Mouse (Mus musculus) ES-Bruce4 (cell line): ENCODE measurements around the gene Actn2. TPM values are rescaled to one million over a fixed set of nuclear protein-coding genes. Genes with fewer than 3 reads are reported as not detected.

Source experiments
- H3K27ac ChIP-seq: 2 replicates; pipeline ENCODE4 v1.5.1; 2012; ENCODE audit warnings: low read length, inconsistent platforms; ENCODE audit not compliant: insufficient read depth
- H3K27me3 ChIP-seq: 2 replicates; pipeline ENCODE4 v1.6.1; 2012; ENCODE audit warnings: mild to moderate bottlenecking, low read length, inconsistent platforms; ENCODE audit not compliant: control insufficient read depth, poor library complexity, insufficient read depth, severe bottlenecking
- H3K36me3 ChIP-seq: 2 replicates; pipeline ENCODE4 v1.6.1; 2012; ENCODE audit warnings: inconsistent platforms, mild to moderate bottlenecking, low read length, moderate library complexity; ENCODE audit not compliant: control insufficient read depth, poor library complexity, insufficient read depth, severe bottlenecking
- H3K4me1 ChIP-seq: one replicate; pipeline ENCODE4 v1.8.1; 2011; ENCODE audit warnings: low read length; ENCODE audit not compliant: control insufficient read depth, insufficient read depth
- H3K4me3 ChIP-seq: 2 replicates; pipeline ENCODE4 v1.5.1; 2011; ENCODE audit warnings: low read depth, mild to moderate bottlenecking, low read length
- H3K9ac ChIP-seq: 2 replicates; pipeline ENCODE4 v1.6.1; 2012; ENCODE audit warnings: low read depth, mild to moderate bottlenecking, inconsistent platforms; ENCODE audit not compliant: poor library complexity, severe bottlenecking
- H3K9me3 ChIP-seq: replicated peaks from 2 replicates; pipeline ENCODE4 v1.6.1; 2012; ENCODE audit warnings: mild to moderate bottlenecking, low read length, inconsistent platforms; ENCODE audit not compliant: control insufficient read depth, poor library complexity, insufficient read depth, severe bottlenecking
- CTCF ChIP-seq: IDR thresholded peaks from one replicate; pipeline ENCODE4 v1.8.1; 2011; ENCODE audit warnings: low read depth, low read length
- EP300 ChIP-seq: IDR thresholded peaks from 2 replicates; pipeline ENCODE4 v1.6.1; 2011; ENCODE audit warnings: low read depth, low read length; ENCODE audit not compliant: insufficient read depth
- POLR2A ChIP-seq: IDR thresholded peaks from one replicate; pipeline ENCODE4 v1.8.1; 2011; ENCODE audit warnings: low read length; ENCODE audit not compliant: insufficient read depth
- polyA plus RNA-seq: library from polyadenylated mRNA; stranded (reverse); fragments of >200 nt; gene quantifications from 2 replicates; pipeline ENCODE4 v1.2.4, GENCODE M21; 2011; ENCODE audit warnings: low read depth; ENCODE audit not compliant: missing spikeins, insufficient read depth, insufficient read length

The Actn2 gene
- polyA plus RNA-seq, 1 experiment = 1.4 TPM

DNA sequence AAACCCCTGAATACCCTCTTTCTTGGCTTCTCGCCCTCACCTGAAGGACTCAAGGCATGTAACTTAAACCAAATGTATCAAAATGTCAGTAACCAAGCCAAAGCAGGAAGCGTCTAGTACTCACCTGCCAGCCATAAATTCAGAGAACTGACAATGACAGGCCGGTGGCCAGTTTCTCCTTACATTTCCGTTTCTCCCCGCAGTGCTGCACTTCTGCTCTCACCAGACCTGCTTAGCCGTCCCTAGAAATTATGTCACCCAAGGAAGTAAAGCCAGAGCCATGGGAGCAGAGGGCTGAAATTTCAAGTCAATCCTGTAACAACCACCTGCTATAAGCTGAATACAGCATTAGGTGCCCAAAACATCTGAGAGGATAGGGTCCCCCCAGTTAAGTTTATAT, 887 bp upstream of the Actn2 start:
- Histone ChIP-seq H3K9ac (no peak overlapping the region), H3K4me3 (no peak overlapping the region), H3K36me3 (no peaks in the 10 kb centered on the region), H3K27ac (no peak overlapping the region), H3K4me1 (no peaks in the 10 kb centered on the region), H3K9me3 (no peaks in the 10 kb centered on the region), H3K27me3 (no peaks in the 10 kb centered on the region; the same call in 1 of the 2 replicates)
- TF ChIP-seq POLR2A (no peak), EP300 (no peak), CTCF (no peak)

GRCm38 (mm10) chr13:12339446-12339845, 1.1 kb downstream of the Actn2 start:
- TF ChIP-seq EP300 (no peak), CTCF (no peak), POLR2A (no peak)
- no peaks in the 10 kb centered on the region for H3K4me1 ChIP-seq
- H3K36me3 ChIP-seq = no peaks in the 10 kb centered on the region
- no peak overlapping the region for H3K27ac ChIP-seq
- H3K4me3 ChIP-seq = no peak overlapping the region; the same call in 1 of the 2 replicates
- H3K27me3 ChIP-seq = no peaks in the 10 kb centered on the region; the same call in 1 of the 2 replicates
- H3K9ac ChIP-seq = no peak overlapping the region
- H3K9me3 ChIP-seq = no peaks in the 10 kb centered on the region

- no peak overlapping the region for H3K9ac ChIP-seq
Observed at GRCm38 (mm10) chr13:12337752-12338151, 2.8 kb downstream of the Actn2 start.

GRCm38 (mm10) chr13:12334016-12334415, 6.5 kb downstream of the Actn2 start:
- Histone ChIP-seq H3K9me3 (no peaks in the 10 kb centered on the region), H3K27me3 (no peaks in the 10 kb centered on the region), H3K4me1 (no peaks in the 10 kb centered on the region), H3K36me3 (no peaks in the 10 kb centered on the region), H3K27ac (no peak overlapping the region), H3K4me3 (no peak overlapping the region), H3K9ac (no peak overlapping the region)
- TF ChIP-seq CTCF (no peak), EP300 (no peak), POLR2A (no peak)

More at GRCm38 (mm10) chr13:12337752-12338151, 2.8 kb downstream of the Actn2 start:
- TF ChIP-seq EP300 (no peak), POLR2A (no peak), CTCF (no peak)
- Histone ChIP-seq H3K36me3 (no peaks in the 10 kb centered on the region), H3K27ac (no peak overlapping the region), H3K27me3 (no peaks in the 10 kb centered on the region; the same call in 1 of the 2 replicates), H3K4me1 (no peaks in the 10 kb centered on the region), H3K4me3 (no peak overlapping the region), H3K9me3 (no peaks in the 10 kb centered on the region)

- no peak overlapping the region for H3K27ac ChIP-seq
- H3K4me3 ChIP-seq = no peak overlapping the region
- no peak overlapping the region for H3K9ac ChIP-seq
- no peaks in the 10 kb centered on the region for H3K36me3 ChIP-seq
- no peaks in the 10 kb centered on the region for H3K4me1 ChIP-seq
- H3K27me3 ChIP-seq = no peaks in the 10 kb centered on the region
- TF ChIP-seq POLR2A (no peak), EP300 (no peak), CTCF (no peak)
- no peaks in the 10 kb centered on the region for H3K9me3 ChIP-seq
Observed at GRCm38 (mm10) chr13:12331528-12331927, 9.0 kb downstream of the Actn2 start.

DNA sequence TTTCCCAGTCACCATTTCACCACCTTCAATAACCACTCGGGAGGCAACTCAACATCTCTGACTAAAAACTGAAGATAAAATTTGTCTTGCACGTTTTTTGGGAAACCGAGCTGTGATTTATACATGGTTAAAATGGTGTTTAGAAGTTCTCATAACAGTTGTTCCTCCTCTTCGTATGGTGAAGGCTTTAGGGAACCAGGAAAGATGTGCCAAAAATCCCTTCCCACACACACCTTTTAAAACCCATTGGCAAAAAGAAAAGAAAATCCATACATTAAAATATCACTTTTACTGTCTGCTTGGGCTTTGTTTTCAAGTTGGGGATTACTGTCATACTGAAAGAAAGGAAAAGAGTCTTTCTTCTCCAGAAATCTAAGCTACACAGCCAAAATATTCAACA, 12.2 kb downstream of the Actn2 start:
- H3K4me3 ChIP-seq = no peak overlapping the region
- TF ChIP-seq EP300 (no peak), CTCF (no peak), POLR2A (no peak)
- H3K36me3 ChIP-seq = no peaks in the 10 kb centered on the region
- H3K9ac ChIP-seq = no peak overlapping the region
- H3K9me3 ChIP-seq = no peaks in the 10 kb centered on the region
- no peaks in the 10 kb centered on the region for H3K27me3 ChIP-seq
- H3K27ac ChIP-seq = no peak overlapping the region
- H3K4me1 ChIP-seq = no peaks in the 10 kb centered on the region
